Mouse (Mus musculus): ENCODE results near the gene Fxr1.
A peak's percentile ranks its signal among the peaks of the same experiment; 100 is the strongest.

DNA sequence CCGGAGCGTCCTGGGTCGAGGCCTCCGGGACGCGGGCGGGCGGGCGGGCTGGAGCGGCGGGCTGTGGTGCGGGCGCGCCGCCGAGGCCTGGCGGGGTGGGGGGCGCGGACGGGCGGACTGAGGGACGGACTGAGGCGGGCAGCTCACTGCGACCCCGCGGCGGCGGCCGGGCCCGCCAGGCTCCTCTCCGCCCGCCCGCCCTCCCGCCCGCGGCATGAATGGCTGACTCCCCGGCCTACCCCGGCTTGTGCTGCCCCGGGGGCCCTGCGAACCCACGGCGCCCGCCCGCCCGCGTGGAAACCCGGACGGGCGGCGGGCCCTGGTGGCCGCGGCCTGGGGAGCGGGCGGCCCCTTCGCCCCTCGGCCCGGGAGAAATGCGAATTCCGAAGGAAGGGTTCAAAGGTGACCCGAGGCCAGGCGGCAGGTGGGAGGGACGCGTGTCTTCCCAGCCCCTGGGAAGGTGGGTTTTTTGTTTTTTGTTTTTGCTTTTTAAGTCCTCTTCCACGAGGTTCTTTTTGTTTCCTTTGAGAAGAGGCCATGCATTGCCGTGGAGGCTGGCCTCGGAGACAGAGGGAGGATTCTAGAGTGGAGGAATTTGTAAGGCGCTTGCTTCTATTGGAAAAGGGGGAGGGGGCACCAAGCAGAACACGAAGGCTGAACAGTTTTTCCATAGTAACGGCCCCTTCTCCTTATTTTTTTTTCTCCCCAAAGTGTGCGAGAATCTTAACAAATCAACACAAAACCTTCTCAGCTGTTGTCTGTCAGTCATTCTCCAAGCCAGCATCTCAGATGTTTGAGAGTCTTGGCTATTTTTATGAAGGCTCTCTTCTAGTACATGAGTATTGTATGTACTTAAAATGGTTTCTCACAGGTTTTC lies 877 bp downstream of the Fxr1 start:
- TF ChIP-seq CTCF (IDR thresholded peaks at IDR 0.05; ENCODE audit: control insufficient read depth, insufficient read depth, insufficient replicate concordance, low read depth, low read length) (no peak), POLR2A (IDR thresholded peaks at IDR 0.05; ENCODE audit: control insufficient read depth, low read depth, low read length) (0 out of 2 replicates have a peak, but pooled peaks have one; percentile 11)

Measured in testis, adult 2 months (tissue).